Mouse (Mus musculus): ENCODE measurements around the gene Sh3d19. TPM values are rescaled to one million over a fixed set of nuclear protein-coding genes. Genes with fewer than 3 reads are reported as not detected.

Sh3d19 gene
- polyA plus RNA-seq, 1 experiment from 2014 or later: 29.0 TPM

DNA sequence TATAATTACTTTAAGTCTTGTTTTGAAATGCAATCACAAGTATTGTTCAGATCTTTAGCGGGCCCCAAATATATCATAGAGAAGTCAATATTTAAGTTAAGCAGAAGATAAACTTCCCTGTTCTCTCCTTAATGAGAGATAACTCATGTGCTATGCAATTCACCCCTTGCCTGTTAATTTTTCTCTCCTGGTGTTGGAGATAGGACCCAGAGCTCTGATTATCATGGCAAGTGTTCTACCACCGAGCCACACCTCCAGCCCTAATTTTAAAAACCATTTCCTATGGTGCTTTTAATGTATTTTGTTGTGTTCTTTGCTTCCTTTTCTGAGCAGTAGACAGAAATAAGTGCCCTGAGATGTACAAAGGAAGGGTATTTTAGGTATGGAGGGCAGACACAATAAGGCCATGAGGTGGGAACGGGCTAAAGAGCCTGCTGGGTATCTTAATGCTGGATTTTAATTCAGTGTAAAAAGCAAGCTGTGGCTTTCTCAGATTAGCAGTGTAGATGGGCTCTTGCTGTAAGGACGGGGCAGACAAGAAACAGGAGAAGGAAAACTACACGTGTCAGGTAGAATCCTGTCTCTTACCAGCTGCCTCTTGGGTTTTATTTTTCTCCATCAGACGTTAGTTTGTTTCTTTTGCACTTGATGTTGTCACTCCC is 20.4 kb downstream of the Sh3d19 start:
- Histone ChIP-seq H3K4me2 (ENCODE audit: low read length) (no peak overlapping the region), H3K27me3 (ENCODE audit: insufficient read depth, low read length) (no peaks in the 10 kb centered on the region), H3K4me3 (replicated peaks; ENCODE audit: low read depth, low read length) (no peak overlapping the region), H3K36me3 (ENCODE audit: insufficient read depth, low read length) (0 out of 2 replicates have a peak, but pooled peaks cover 2% of the 10 kb centered on the region), H3K27ac (no peak overlapping the region), H3K9ac (ENCODE audit: low read depth, low read length) (no peak overlapping the region), H3K9me3 (replicated peaks; ENCODE audit: low read length) (no peaks in the 10 kb centered on the region), H3K4me1 (replicated peaks; ENCODE audit: insufficient read depth, low read length) (no peaks in the 10 kb centered on the region)
- TF ChIP-seq CTCF (IDR thresholded peaks at IDR 0.05; ENCODE audit: low read depth): no peak
- ATAC-seq (replicated peaks; ENCODE audit: low FRiP score, low read depth) (no peak), DNase-seq (ENCODE audit: low spot score) (no peak)
- WGBS: 59% methylated on average over 6 of the region's 6 CpGs

GRCm38 (mm10) chr3:85991802-85992156 is 20.9 kb downstream of the Sh3d19 start:
- H3K4me1 ChIP-seq (replicated peaks; ENCODE audit: insufficient read depth, low read length): no peaks in the 10 kb centered on the region
- no peak overlapping the region for H3K4me2 ChIP-seq (ENCODE audit: low read length)
- no peak for TF ChIP-seq CTCF (IDR thresholded peaks at IDR 0.05; ENCODE audit: low read depth)
- H3K4me3 ChIP-seq (replicated peaks; ENCODE audit: low read depth, low read length): no peak overlapping the region
- DNase-seq (ENCODE audit: low spot score): peak; percentile 31
- 45% methylated on average over 5 of the region's 5 CpGs for WGBS
- ATAC-seq (replicated peaks; ENCODE audit: low FRiP score, low read depth): 0 out of 2 replicates have a peak, but pooled peaks have one; percentile 17
- no peak overlapping the region for H3K27ac ChIP-seq
- H3K9me3 ChIP-seq (replicated peaks; ENCODE audit: low read length): no peaks in the 10 kb centered on the region
- no peak overlapping the region for H3K9ac ChIP-seq (ENCODE audit: low read depth, low read length)
- H3K27me3 ChIP-seq (ENCODE audit: insufficient read depth, low read length): no peaks in the 10 kb centered on the region
- 0 out of 2 replicates have a peak, but pooled peaks cover 2% of the 10 kb centered on the region for H3K36me3 ChIP-seq (ENCODE audit: insufficient read depth, low read length)

GRCm38 (mm10) chr3:85993744-85994143 is 22.8 kb downstream of the Sh3d19 start:
- Histone ChIP-seq H3K36me3 (ENCODE audit: insufficient read depth, low read length) (no peaks in the 10 kb centered on the region), H3K4me2 (ENCODE audit: low read length) (no peak overlapping the region), H3K4me3 (replicated peaks; ENCODE audit: low read depth, low read length) (no peak overlapping the region), H3K9me3 (replicated peaks; ENCODE audit: low read length) (no peaks in the 10 kb centered on the region), H3K9ac (ENCODE audit: low read depth, low read length) (no peak overlapping the region), H3K27ac (no peak overlapping the region), H3K4me1 (replicated peaks; ENCODE audit: insufficient read depth, low read length) (no peaks in the 10 kb centered on the region), H3K27me3 (ENCODE audit: insufficient read depth, low read length) (no peaks in the 10 kb centered on the region)
- DNase-seq (ENCODE audit: low spot score): no peak
- no peak for TF ChIP-seq CTCF (IDR thresholded peaks at IDR 0.05; ENCODE audit: low read depth)
- no peak for ATAC-seq (replicated peaks; ENCODE audit: low FRiP score, low read depth)
- WGBS: 66% methylated on average over 11 of the region's 11 CpGs

GRCm38 (mm10) chr3:85994645-85995044 is 23.7 kb downstream of the Sh3d19 start:
- 73% methylated on average over 4 of the region's 4 CpGs for WGBS
- Histone ChIP-seq H3K4me1 (replicated peaks; ENCODE audit: insufficient read depth, low read length) (no peaks in the 10 kb centered on the region), H3K9me3 (replicated peaks; ENCODE audit: low read length) (no peaks in the 10 kb centered on the region), H3K27me3 (ENCODE audit: insufficient read depth, low read length) (no peaks in the 10 kb centered on the region), H3K9ac (ENCODE audit: low read depth, low read length) (no peak overlapping the region), H3K4me3 (replicated peaks; ENCODE audit: low read depth, low read length) (no peak overlapping the region), H3K27ac (no peak overlapping the region), H3K36me3 (ENCODE audit: insufficient read depth, low read length) (no peaks in the 10 kb centered on the region), H3K4me2 (ENCODE audit: low read length) (no peak overlapping the region)
- DNase-seq (ENCODE audit: low spot score): no peak
- no peak for TF ChIP-seq CTCF (IDR thresholded peaks at IDR 0.05; ENCODE audit: low read depth)
- no peak for ATAC-seq (replicated peaks; ENCODE audit: low FRiP score, low read depth)

- Histone ChIP-seq H3K9ac (ENCODE audit: low read depth, low read length) (no peak overlapping the region), H3K4me3 (replicated peaks; ENCODE audit: low read depth, low read length) (no peak overlapping the region), H3K9me3 (replicated peaks; ENCODE audit: low read length) (no peaks in the 10 kb centered on the region), H3K4me2 (ENCODE audit: low read length) (no peak overlapping the region), H3K27me3 (ENCODE audit: insufficient read depth, low read length) (no peaks in the 10 kb centered on the region), H3K4me1 (replicated peaks; ENCODE audit: insufficient read depth, low read length) (no peaks in the 10 kb centered on the region), H3K27ac (no peak overlapping the region), H3K36me3 (ENCODE audit: insufficient read depth, low read length) (no peaks in the 10 kb centered on the region)
- TF ChIP-seq CTCF (IDR thresholded peaks at IDR 0.05; ENCODE audit: low read depth): no peak
- WGBS: 81% methylated on average over 3 of the region's 3 CpGs
- ATAC-seq (replicated peaks; ENCODE audit: low FRiP score, low read depth) (no peak), DNase-seq (ENCODE audit: low spot score) (no peak)
Measured at GRCm38 (mm10) chr3:86001271-86001670, 30.4 kb downstream of the Sh3d19 start.

DNA sequence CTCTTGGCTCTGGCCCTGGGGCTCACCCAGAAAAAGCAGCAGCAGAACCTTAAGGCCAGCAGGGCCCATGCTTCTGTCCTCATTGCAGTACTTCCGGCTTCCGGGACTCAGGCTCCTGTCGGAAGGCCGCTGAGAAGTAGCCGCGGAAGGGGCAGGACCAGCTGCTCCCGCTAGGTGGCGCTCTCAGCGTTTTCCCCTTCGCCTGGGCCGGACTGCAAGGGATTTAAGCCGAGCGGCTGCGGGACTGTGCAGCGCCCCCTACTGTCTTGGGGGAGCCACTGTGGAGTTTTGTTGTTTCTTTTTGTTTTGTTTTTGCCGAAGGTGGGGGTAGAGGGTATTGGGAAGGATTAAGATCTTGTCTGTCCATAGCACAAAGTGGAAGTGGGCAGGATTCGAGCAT is 31.5 kb downstream of the Sh3d19 start, which contains the start of gene Prss48:
TSS of gene Prss48 (minus strand) at position 69 of the 400 bp plus-strand sequence.
- no peak for DNase-seq (ENCODE audit: low spot score)
- no peaks in the 10 kb centered on the region for H3K27me3 ChIP-seq (ENCODE audit: insufficient read depth, low read length)
- TF ChIP-seq CTCF (IDR thresholded peaks at IDR 0.05; ENCODE audit: low read depth): peak; percentile 49
- no peaks in the 10 kb centered on the region for H3K4me1 ChIP-seq (replicated peaks; ENCODE audit: insufficient read depth, low read length)
- no peaks in the 10 kb centered on the region for H3K36me3 ChIP-seq (ENCODE audit: insufficient read depth, low read length)
- no peak for ATAC-seq (replicated peaks; ENCODE audit: low FRiP score, low read depth)
- H3K27ac ChIP-seq: no peak within 1 kb of the TSS
- no peak within 1 kb of the TSS for H3K9ac ChIP-seq (ENCODE audit: low read depth, low read length)
- no peak within 1 kb of the TSS for H3K4me2 ChIP-seq (ENCODE audit: low read length)
- H3K4me3 ChIP-seq (replicated peaks; ENCODE audit: low read depth, low read length): no peak within 1 kb of the TSS
- WGBS: 84% methylated on average over 17 of the region's 17 CpGs
- H3K9me3 ChIP-seq (replicated peaks; ENCODE audit: low read length): no peaks in the 10 kb centered on the region

DNA sequence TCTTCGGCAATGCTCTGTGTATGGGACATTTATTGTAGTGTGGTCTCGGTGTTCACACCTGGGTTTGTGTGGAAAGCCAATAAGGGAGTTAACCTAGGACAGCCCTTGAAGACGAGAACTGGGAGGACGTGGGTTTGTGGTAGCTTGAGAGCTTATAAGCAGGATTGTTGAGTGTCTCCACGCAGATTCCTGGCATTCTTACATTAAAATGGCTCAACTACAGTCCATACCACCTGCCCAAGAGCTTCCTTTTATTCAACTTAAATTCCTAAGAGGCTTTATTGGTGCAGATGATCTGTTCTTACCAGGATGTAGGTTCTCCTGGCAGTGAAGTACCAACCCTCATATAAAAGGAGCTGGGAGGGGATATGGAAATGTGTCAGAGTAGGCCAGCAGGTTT is 32.0 kb downstream of the Sh3d19 start:
- no peak overlapping the region for H3K4me3 ChIP-seq (replicated peaks; ENCODE audit: low read depth, low read length)

More for the DNA sequence above, 32.0 kb downstream of the Sh3d19 start:
- Histone ChIP-seq H3K4me2 (ENCODE audit: low read length) (no peak overlapping the region), H3K4me1 (replicated peaks; ENCODE audit: insufficient read depth, low read length) (no peaks in the 10 kb centered on the region), H3K27ac (no peak overlapping the region), H3K27me3 (ENCODE audit: insufficient read depth, low read length) (no peaks in the 10 kb centered on the region), H3K9ac (ENCODE audit: low read depth, low read length) (no peak overlapping the region), H3K36me3 (ENCODE audit: insufficient read depth, low read length) (peaks cover under 1% of the 10 kb centered on the region; the same call in 1 of the 2 replicates), H3K9me3 (replicated peaks; ENCODE audit: low read length) (no peaks in the 10 kb centered on the region)
- ATAC-seq (replicated peaks; ENCODE audit: low FRiP score, low read depth) (no peak), DNase-seq (ENCODE audit: low spot score) (no peak)
- WGBS: 70% methylated on average over 5 of the region's 5 CpGs
- no peak for TF ChIP-seq CTCF (IDR thresholded peaks at IDR 0.05; ENCODE audit: low read depth)

Data from kidney, postnatal 0 days (tissue).